Mouse (Mus musculus): ENCODE data around the gene Arid1b. TPM values are rescaled to one million over a fixed set of nuclear protein-coding genes. Genes with fewer than 3 reads are reported as not detected.

The Arid1b gene
- polyA plus RNA-seq, 1 experiment from 2014 or later, result 9.6 TPM

GRCm38 (mm10) chr17:5198811-5199210 is 204.7 kb downstream of the Arid1b start:
- Histone ChIP-seq H3K27ac (ENCODE audit: low read depth, low read length) (0 out of 2 replicates have a peak overlapping the region, but pooled peaks have one; percentile 6), H3K4me1 (ENCODE audit: control insufficient read depth, insufficient read depth, low read depth, low read length) (peaks cover 29% of the 10 kb centered on the region), H3K27me3 (replicated peaks; ENCODE audit: control insufficient read depth, insufficient read depth, low read length) (no peaks in the 10 kb centered on the region), H3K9ac (ENCODE audit: low read depth, low read length) (no peak overlapping the region), H3K4me3 (ENCODE audit: low read length) (no peak overlapping the region), H3K4me2 (ENCODE audit: low read length) (no peak overlapping the region), H3K36me3 (ENCODE audit: control insufficient read depth, insufficient read depth, low read length) (no peaks in the 10 kb centered on the region), H3K9me3 (ENCODE audit: control insufficient read depth, low read length) (no peaks in the 10 kb centered on the region)
- no peak for ATAC-seq
- 48% methylated on average over 4 of the region's 4 CpGs for WGBS

GRCm38 (mm10) chr17:5200638-5201037 is 206.5 kb downstream of the Arid1b start:
- no peaks in the 10 kb centered on the region for H3K9me3 ChIP-seq (ENCODE audit: control insufficient read depth, low read length)
- H3K9ac ChIP-seq (ENCODE audit: low read depth, low read length), result no peak overlapping the region
- H3K27ac ChIP-seq (ENCODE audit: low read depth, low read length), result no peak overlapping the region
- no peak for ATAC-seq
- H3K4me1 ChIP-seq (ENCODE audit: control insufficient read depth, insufficient read depth, low read depth, low read length), result peaks cover 24% of the 10 kb centered on the region
- H3K27me3 ChIP-seq (replicated peaks; ENCODE audit: control insufficient read depth, insufficient read depth, low read length), result no peaks in the 10 kb centered on the region
- WGBS, result 94% methylated on average over 6 of the region's 6 CpGs
- H3K4me3 ChIP-seq (ENCODE audit: low read length), result no peak overlapping the region
- H3K36me3 ChIP-seq (ENCODE audit: control insufficient read depth, insufficient read depth, low read length), result no peaks in the 10 kb centered on the region
- H3K4me2 ChIP-seq (ENCODE audit: low read length), result no peak overlapping the region

DNA sequence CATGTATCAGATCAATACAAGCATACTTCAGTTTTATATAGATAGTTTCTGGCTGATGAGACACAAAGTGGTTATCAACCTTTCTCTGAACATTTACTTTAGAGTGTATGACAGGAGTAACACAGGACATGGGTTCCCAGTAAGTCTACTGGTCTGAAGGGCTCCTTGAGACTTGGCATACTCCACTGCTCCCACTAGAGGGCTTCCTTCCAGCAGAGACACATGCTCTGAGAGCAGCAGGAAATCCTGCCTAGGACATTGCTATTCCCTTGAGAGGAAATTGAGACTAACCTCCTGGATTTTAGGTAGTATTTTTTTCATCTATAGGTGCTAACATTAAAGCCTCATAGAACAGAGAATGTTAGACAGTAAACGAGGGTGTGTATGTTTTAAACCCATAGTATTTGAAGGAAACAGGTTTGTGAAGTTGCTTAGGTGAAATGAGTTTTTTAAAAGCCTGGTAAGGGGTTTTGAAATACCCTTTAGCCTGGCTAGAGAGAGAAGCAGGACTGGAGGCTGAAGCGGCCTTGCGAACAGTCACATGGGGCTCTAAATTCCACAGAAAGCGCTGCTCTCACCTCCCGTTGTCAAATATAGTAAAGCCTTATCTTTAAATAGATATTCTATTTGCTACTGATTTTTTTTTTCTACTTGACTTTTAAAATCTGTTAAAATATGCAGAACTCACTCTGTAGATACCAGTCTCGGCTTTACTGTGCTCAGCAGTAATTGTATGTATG is 207.9 kb downstream of the Arid1b start:
- Histone ChIP-seq H3K9ac (ENCODE audit: low read depth, low read length) (no peak overlapping the region), H3K27ac (ENCODE audit: low read depth, low read length) (no peak overlapping the region), H3K9me3 (ENCODE audit: control insufficient read depth, low read length) (no peaks in the 10 kb centered on the region), H3K4me3 (ENCODE audit: low read length) (no peak overlapping the region), H3K4me1 (ENCODE audit: control insufficient read depth, insufficient read depth, low read depth, low read length) (peaks cover 24% of the 10 kb centered on the region), H3K4me2 (ENCODE audit: low read length) (no peak overlapping the region), H3K27me3 (replicated peaks; ENCODE audit: control insufficient read depth, insufficient read depth, low read length) (no peaks in the 10 kb centered on the region), H3K36me3 (ENCODE audit: control insufficient read depth, insufficient read depth, low read length) (no peaks in the 10 kb centered on the region)
- no peak for ATAC-seq
- WGBS, result 80% methylated on average over 6 of the region's 6 CpGs

GRCm38 (mm10) chr17:5202756-5203155 is 208.6 kb downstream of the Arid1b start:
- H3K9me3 ChIP-seq (ENCODE audit: control insufficient read depth, low read length), result no peaks in the 10 kb centered on the region
- H3K9ac ChIP-seq (ENCODE audit: low read depth, low read length), result no peak overlapping the region
- H3K27ac ChIP-seq (ENCODE audit: low read depth, low read length), result no peak overlapping the region
- peaks cover 24% of the 10 kb centered on the region for H3K4me1 ChIP-seq (ENCODE audit: control insufficient read depth, insufficient read depth, low read depth, low read length)
- WGBS, result 85% methylated on average over 5 of the region's 5 CpGs
- H3K4me3 ChIP-seq (ENCODE audit: low read length), result no peak overlapping the region
- no peak for ATAC-seq
- no peaks in the 10 kb centered on the region for H3K27me3 ChIP-seq (replicated peaks; ENCODE audit: control insufficient read depth, insufficient read depth, low read length)
- no peaks in the 10 kb centered on the region for H3K36me3 ChIP-seq (ENCODE audit: control insufficient read depth, insufficient read depth, low read length)
- no peak overlapping the region for H3K4me2 ChIP-seq (ENCODE audit: low read length)

- H3K4me1 ChIP-seq (ENCODE audit: control insufficient read depth, insufficient read depth, low read depth, low read length), result peaks cover 24% of the 10 kb centered on the region
Observed at GRCm38 (mm10) chr17:5203346-5204102, 209.4 kb downstream of the Arid1b start.

DNA sequence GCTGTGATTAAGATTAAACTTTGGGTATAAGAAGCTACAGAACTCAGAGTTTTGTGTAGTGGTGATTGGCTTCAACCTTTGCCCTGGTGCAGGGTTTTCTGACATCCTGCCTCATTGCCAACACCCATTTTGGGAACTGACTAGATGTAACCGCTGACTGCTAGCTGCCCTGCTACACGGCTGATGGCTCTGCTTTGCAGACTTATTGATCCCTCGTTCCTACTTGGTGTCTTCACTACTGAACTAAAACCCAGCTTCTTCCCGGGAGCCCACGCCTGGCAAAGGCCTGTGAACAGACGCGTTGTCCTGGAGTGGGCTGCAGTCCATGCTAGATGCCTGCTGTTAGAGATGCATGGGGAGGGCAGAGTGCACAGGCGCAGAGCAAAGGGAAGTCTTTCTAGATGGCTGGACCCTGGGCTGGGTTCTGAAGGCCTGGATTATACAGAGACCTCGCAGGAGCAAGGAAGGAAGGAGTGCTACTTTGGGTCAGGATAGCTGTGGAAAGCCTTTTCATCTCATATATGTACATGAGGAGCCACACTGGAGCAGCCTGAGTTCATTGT is 210.1 kb downstream of the Arid1b start:
- H3K4me1 ChIP-seq (ENCODE audit: control insufficient read depth, insufficient read depth, low read depth, low read length), result peaks cover 20% of the 10 kb centered on the region
- H3K4me3 ChIP-seq (ENCODE audit: low read length), result no peak overlapping the region
- no peaks in the 10 kb centered on the region for H3K27me3 ChIP-seq (replicated peaks; ENCODE audit: control insufficient read depth, insufficient read depth, low read length)
- H3K4me2 ChIP-seq (ENCODE audit: low read length), result no peak overlapping the region
- WGBS, result 80% methylated on average over 9 of the region's 9 CpGs
- no peak for ATAC-seq
- H3K9me3 ChIP-seq (ENCODE audit: control insufficient read depth, low read length), result no peaks in the 10 kb centered on the region
- H3K36me3 ChIP-seq (ENCODE audit: control insufficient read depth, insufficient read depth, low read length), result no peaks in the 10 kb centered on the region
- H3K9ac ChIP-seq (ENCODE audit: low read depth, low read length), result no peak overlapping the region
- no peak overlapping the region for H3K27ac ChIP-seq (ENCODE audit: low read depth, low read length)

More at GRCm38 (mm10) chr17:5203346-5204102, 209.4 kb downstream of the Arid1b start:
- 87% methylated on average over 10 of the region's 10 CpGs for WGBS
- Histone ChIP-seq H3K9ac (ENCODE audit: low read depth, low read length) (no peak overlapping the region), H3K4me2 (ENCODE audit: low read length) (no peak overlapping the region), H3K9me3 (ENCODE audit: control insufficient read depth, low read length) (no peaks in the 10 kb centered on the region), H3K36me3 (ENCODE audit: control insufficient read depth, insufficient read depth, low read length) (no peaks in the 10 kb centered on the region), H3K4me3 (ENCODE audit: low read length) (no peak overlapping the region), H3K27me3 (replicated peaks; ENCODE audit: control insufficient read depth, insufficient read depth, low read length) (no peaks in the 10 kb centered on the region), H3K27ac (ENCODE audit: low read depth, low read length) (peak overlapping the region; percentile 13; the same call in 1 of the 2 replicates)
- ATAC-seq, result no peak

- WGBS, result 41% methylated on average over 7 of the region's 7 CpGs
- Histone ChIP-seq H3K4me1 (ENCODE audit: control insufficient read depth, insufficient read depth, low read depth, low read length) (peaks cover 22% of the 10 kb centered on the region), H3K9me3 (ENCODE audit: control insufficient read depth, low read length) (no peaks in the 10 kb centered on the region), H3K4me3 (ENCODE audit: low read length) (no peak overlapping the region), H3K27ac (ENCODE audit: low read depth, low read length) (no peak overlapping the region), H3K9ac (ENCODE audit: low read depth, low read length) (no peak overlapping the region), H3K36me3 (ENCODE audit: control insufficient read depth, insufficient read depth, low read length) (no peaks in the 10 kb centered on the region), H3K4me2 (ENCODE audit: low read length) (no peak overlapping the region), H3K27me3 (replicated peaks; ENCODE audit: control insufficient read depth, insufficient read depth, low read length) (no peaks in the 10 kb centered on the region)
- ATAC-seq, result no peak; the same call in 1 of the 2 replicates
Observed at GRCm38 (mm10) chr17:5205163-5205581, 211.0 kb downstream of the Arid1b start.

DNA sequence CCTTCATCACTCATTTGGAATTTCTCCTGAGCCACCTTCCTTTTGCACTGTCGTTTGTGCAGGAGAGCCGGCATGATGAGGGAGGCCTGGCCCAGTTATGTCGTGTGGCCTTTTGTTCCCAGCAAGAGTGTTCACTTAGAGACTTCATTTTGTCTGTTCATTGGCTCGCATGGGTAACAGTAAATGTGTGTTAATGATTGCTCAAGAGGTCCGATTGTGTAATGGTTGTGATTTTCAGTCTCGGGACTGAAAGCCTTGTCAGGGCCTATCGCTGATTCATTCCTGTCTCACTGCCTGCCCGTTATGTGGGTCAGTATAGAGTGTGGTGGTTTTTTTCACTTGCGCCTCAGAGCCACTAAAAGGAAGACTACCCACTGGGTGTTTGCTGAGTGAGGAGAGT is 212.6 kb downstream of the Arid1b start:
- Histone ChIP-seq H3K4me3 (ENCODE audit: low read length) (no peak overlapping the region), H3K9ac (ENCODE audit: low read depth, low read length) (no peak overlapping the region), H3K36me3 (ENCODE audit: control insufficient read depth, insufficient read depth, low read length) (no peaks in the 10 kb centered on the region), H3K27ac (ENCODE audit: low read depth, low read length) (no peak overlapping the region), H3K27me3 (replicated peaks; ENCODE audit: control insufficient read depth, insufficient read depth, low read length) (no peaks in the 10 kb centered on the region), H3K9me3 (ENCODE audit: control insufficient read depth, low read length) (no peaks in the 10 kb centered on the region), H3K4me2 (ENCODE audit: low read length) (no peak overlapping the region), H3K4me1 (ENCODE audit: control insufficient read depth, insufficient read depth, low read depth, low read length) (peaks cover 35% of the 10 kb centered on the region)
- no peak for ATAC-seq
- 45% methylated on average over 9 of the region's 9 CpGs for WGBS

DNA sequence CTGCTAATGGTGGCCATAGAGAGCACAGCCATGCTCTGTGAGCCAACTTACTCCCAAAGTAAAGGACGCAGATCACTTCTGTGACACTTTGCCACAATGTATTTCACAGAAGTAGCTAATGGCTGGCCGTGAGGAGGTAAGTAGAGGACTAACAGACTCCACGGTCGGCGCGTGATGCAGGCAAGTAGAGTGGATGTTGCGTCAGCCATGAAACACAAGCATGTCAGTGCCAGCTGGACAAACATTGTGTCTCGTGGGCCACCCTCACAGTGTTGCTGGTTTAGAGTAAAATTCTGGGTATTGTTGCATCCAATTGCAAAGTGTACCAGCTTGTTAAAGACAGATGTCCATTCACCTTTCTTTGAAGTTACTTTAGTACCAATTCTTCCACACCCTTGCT is 213.7 kb downstream of the Arid1b start:
- no peaks in the 10 kb centered on the region for H3K9me3 ChIP-seq (ENCODE audit: control insufficient read depth, low read length)
- H3K27me3 ChIP-seq (replicated peaks; ENCODE audit: control insufficient read depth, insufficient read depth, low read length), result no peaks in the 10 kb centered on the region
- 86% methylated on average over 8 of the region's 8 CpGs for WGBS
- no peak overlapping the region for H3K4me2 ChIP-seq (ENCODE audit: low read length)
- no peak overlapping the region for H3K27ac ChIP-seq (ENCODE audit: low read depth, low read length)
- no peak for ATAC-seq
- H3K4me3 ChIP-seq (ENCODE audit: low read length), result no peak overlapping the region
- no peak overlapping the region for H3K9ac ChIP-seq (ENCODE audit: low read depth, low read length)
- H3K36me3 ChIP-seq (ENCODE audit: control insufficient read depth, insufficient read depth, low read length), result no peaks in the 10 kb centered on the region
- peaks cover 37% of the 10 kb centered on the region for H3K4me1 ChIP-seq (ENCODE audit: control insufficient read depth, insufficient read depth, low read depth, low read length)

Measured in hindbrain, embryonic 16.5 days (tissue).